Mouse (Mus musculus) spleen, adult 2 months (tissue): ENCODE results near the gene Fau.

Source experiments
- CTCF ChIP-seq: fragments of 200-500 bp; IDR thresholded peaks from 2 replicates; pipeline ENCODE4 v1.5.1; 2011; ENCODE audit warnings: mild to moderate bottlenecking, inconsistent platforms; ENCODE audit not compliant: insufficient read depth, insufficient read length, insufficient replicate concordance; ENCODE audit errors: extremely low read depth
- POLR2A ChIP-seq: fragments of 200-500 bp; IDR thresholded peaks from 2 replicates; pipeline ENCODE4 v1.6.1; 2011; ENCODE audit warnings: low read depth, low read length, inconsistent platforms

DNA sequence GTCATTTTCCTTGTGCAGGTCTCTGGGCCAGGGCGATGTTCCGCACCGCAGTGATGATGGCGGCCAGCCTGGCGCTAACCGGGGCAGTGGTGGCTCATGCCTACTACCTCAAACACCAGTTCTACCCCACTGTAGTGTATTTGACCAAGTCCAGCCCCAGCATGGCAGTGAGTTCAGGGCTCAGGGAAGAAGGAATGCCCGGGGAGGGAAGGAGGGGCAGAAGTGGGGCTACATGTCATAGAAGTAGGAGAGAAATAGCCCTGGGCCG lies 9.8 kb upstream of the Fau start:
- TF ChIP-seq POLR2A (no peak), CTCF (no peak)
